In genomic region chr12:93088031-93088790, GRCm38 (mm10) we compare ENCODE assay signal across 12 mouse cellular contexts.
DNase-seq lines count a peak whose midpoint lies in the region; ATAC-seq lines count a peak whose summit lies in the region.
"Had no signal": no experiment of that assay in that cellular context is flagged by ENCODE, and none has a peak within 500 bp of the region (broad histone marks: within the 10 kb centered on the region; RNA-seq: fewer than 3 reads in every experiment).

No protein-coding gene starts in this region.

- H3K27me3 ChIP-seq in forebrain, embryonic 16.5 days (replicated peaks; ENCODE audit: control insufficient read depth, insufficient read depth, low read length): no peaks in the 10 kb centered on the region
- no peaks in the 10 kb centered on the region for H3K27me3 ChIP-seq in midbrain, embryonic 11.5 days (ENCODE audit: control insufficient read depth, insufficient read depth, low read length)

- intact Hi-C loops in left cerebral cortex, postnatal 4 days (cut with DNase I): no loop called here

- no peaks in the 10 kb centered on the region; the same call in none of the 2 replicates for H3K4me1 ChIP-seq in forebrain, embryonic 16.5 days (replicated peaks; ENCODE audit: control insufficient read depth, insufficient read depth, low read length)
- H3K4me1 ChIP-seq in midbrain, embryonic 11.5 days (ENCODE audit: control insufficient read depth, insufficient read depth, low read length): no peaks in the 10 kb centered on the region; the same call in 1 of the 2 replicates

- no peak overlapping the region; the same call in 1 of the 2 replicates for H3K27ac ChIP-seq in forebrain, embryonic 16.5 days (ENCODE audit: low read length)
- H3K27ac ChIP-seq in midbrain, embryonic 11.5 days (ENCODE audit: low read depth, low read length): no peak overlapping the region
- H3K27ac ChIP-seq: layer of hippocampus, adult 2 months had no signal

- WGBS in forebrain, embryonic 16.5 days: 24% methylated on average over 5 of the region's 5 CpGs
- WGBS in midbrain, embryonic 11.5 days: 32% methylated on average over 5 of the region's 5 CpGs

- no peak overlapping the region for H3K9ac ChIP-seq in forebrain, embryonic 16.5 days (replicated peaks; ENCODE audit: low read depth, low read length)
- H3K9ac ChIP-seq in midbrain, embryonic 11.5 days (ENCODE audit: low read length): no peak overlapping the region

- no peaks in the 10 kb centered on the region for H3K36me3 ChIP-seq in forebrain, embryonic 16.5 days (ENCODE audit: control insufficient read depth, insufficient read depth)
- H3K36me3 ChIP-seq in midbrain, embryonic 11.5 days (ENCODE audit: control insufficient read depth, insufficient read depth, low read length): no peaks in the 10 kb centered on the region

- ATAC-seq in forebrain, embryonic 16.5 days: peak; percentile 94
- peak; percentile 80 for ATAC-seq in midbrain, embryonic 11.5 days (ENCODE audit: low FRiP score)

- no peak overlapping the region for H3K4me2 ChIP-seq in forebrain, embryonic 16.5 days (ENCODE audit: low read length)
- H3K4me2 ChIP-seq in midbrain, embryonic 11.5 days: 0 out of 2 replicates have a peak overlapping the region, but pooled peaks have one; percentile 1

- H3K9me3 ChIP-seq in forebrain, embryonic 16.5 days (ENCODE audit: control insufficient read depth, low read length): no peaks in the 10 kb centered on the region
- no peaks in the 10 kb centered on the region for H3K9me3 ChIP-seq in midbrain, embryonic 11.5 days (ENCODE audit: control insufficient read depth, low read length)

- H3K4me3 ChIP-seq in forebrain, embryonic 16.5 days (replicated peaks; ENCODE audit: low read length): no peak overlapping the region
- no peak overlapping the region for H3K4me3 ChIP-seq in midbrain, embryonic 11.5 days (ENCODE audit: low read depth, low read length)
- H3K4me3 ChIP-seq: layer of hippocampus, adult 2 months had no signal

- DNase-seq in left cerebral cortex, postnatal 4 days: peak; percentile 14
- no peak for DNase-seq in left cerebral cortex, adult 8-10 months (ENCODE audit: low spot score in 2 of 2)
- DNase-seq in midbrain, embryonic 11.5 days (ENCODE audit: low spot score, missing footprints): peak; percentile 85
- no peak for DNase-seq in c-Kit-positive CD71-positive TER-119-positive erythroid progenitor cells, embryonic 14.5 days (ENCODE audit: low spot score)
- DNase-seq in lung, postnatal 36 days: no peak
- no peak for DNase-seq in ovary, postnatal 10 days (ENCODE audit: low spot score)
- no peak for DNase-seq in spleen, adult 18-20 months
- DNase-seq: heart, postnatal 14 days; right cerebral cortex, postnatal 4 days; thymus, adult 2 months had no signal

Comparison
In these comparisons a context has a peak if more than half of its experiments do, and no peak if none do; other contexts are left out.
1. DNase-seq: peak in left cerebral cortex, postnatal 4 days (single experiment) and midbrain, embryonic 11.5 days (single experiment); none in left cerebral cortex, adult 8-10 months (0 of 2), c-Kit-positive CD71-positive TER-119-positive erythroid progenitor cells, embryonic 14.5 days (single experiment), lung, postnatal 36 days (single experiment), ovary, postnatal 10 days (single experiment) and spleen, adult 18-20 months (0 of 2).